Mouse (Mus musculus) kidney, postnatal 0 days (tissue): Measurements from ENCODE around the gene Itk. TPM values are rescaled to one million over a fixed set of nuclear protein-coding genes. Genes with fewer than 3 reads are reported as not detected.

Source experiments
- ATAC-seq: fragments of 200-750 bp; cut with Nextera tagmentation; replicated peaks from 2 replicates; pipeline ENCODE4 v1.8.0; 2017; ENCODE audit warnings: low read depth, moderate number of reproducible peaks, moderate TSS enrichment, moderate library complexity; ENCODE audit not compliant: low FRiP score
- DNase-seq: peaks from one replicate; pipeline ENCODE4 v3.0.0-alpha.2; 2016; ENCODE audit warnings: low spot score
- H3K27ac ChIP-seq: fragments of 300-500 bp; sonication (generic); 2 replicates; pipeline ENCODE4 v1.5.1; 2014; ENCODE audit warnings: mild to moderate bottlenecking
- H3K27me3 ChIP-seq: fragments of 300-500 bp; sonication (generic); 2 replicates; pipeline ENCODE4 v1.6.1; 2014; ENCODE audit warnings: low read length, mixed read lengths; ENCODE audit not compliant: insufficient read depth
- H3K36me3 ChIP-seq: fragments of 300-500 bp; sonication (generic); 2 replicates; pipeline ENCODE4 v1.6.1; 2014; ENCODE audit warnings: low read length, mixed read lengths; ENCODE audit not compliant: insufficient read depth
- H3K4me1 ChIP-seq: fragments of 300-500 bp; sonication (generic); replicated peaks from 2 replicates; pipeline ENCODE4 v1.6.1; 2014; ENCODE audit warnings: antibody characterized with exemption, low read length, mixed read lengths; ENCODE audit not compliant: insufficient read depth
- H3K4me2 ChIP-seq: fragments of 300-500 bp; sonication (generic); 2 replicates; pipeline ENCODE4 v1.6.1; 2014; ENCODE audit warnings: mild to moderate bottlenecking, low read length, moderate library complexity, mixed read lengths
- H3K4me3 ChIP-seq: fragments of 300-500 bp; sonication (generic); replicated peaks from 2 replicates; pipeline ENCODE4 v1.5.1; 2014; ENCODE audit warnings: low read depth, low read length
- H3K9ac ChIP-seq: fragments of 300-500 bp; sonication (generic); 2 replicates; pipeline ENCODE4 v1.6.1; 2014; ENCODE audit warnings: low read depth, low read length
- H3K9me3 ChIP-seq: fragments of 300-500 bp; sonication (generic); replicated peaks from 2 replicates; pipeline ENCODE4 v1.6.1; 2016; ENCODE audit warnings: low read length, inconsistent platforms, mixed read lengths
- CTCF ChIP-seq: IDR thresholded peaks from 2 replicates; pipeline ENCODE4 v1.5.1; 2016; ENCODE audit warnings: antibody characterized with exemption, low read depth, mild to moderate bottlenecking, moderate library complexity
- WGBS: fragments of 180-500 bp; shearing (Covaris S2); extraction: QIAGEN DNeasy Blood & Tissue Kit; methylation state at CpG from one replicate; pipeline ENCODE4 v1.1.7; 2014; 5-methylcytosine and 5-hydroxymethylcytosine counted together
- polyA plus RNA-seq: library from polyadenylated mRNA; unstranded; fragments of >200 nt; fragmentation: Nextera tagmentation; extraction: Ambion mirVana; gene quantifications from 2 replicates; pipeline ENCODE4 v1.2.1, GENCODE M21; 2015

Itk gene
- polyA plus RNA-seq, 1 experiment from 2014 or later, result 0.05 TPM

DNA sequence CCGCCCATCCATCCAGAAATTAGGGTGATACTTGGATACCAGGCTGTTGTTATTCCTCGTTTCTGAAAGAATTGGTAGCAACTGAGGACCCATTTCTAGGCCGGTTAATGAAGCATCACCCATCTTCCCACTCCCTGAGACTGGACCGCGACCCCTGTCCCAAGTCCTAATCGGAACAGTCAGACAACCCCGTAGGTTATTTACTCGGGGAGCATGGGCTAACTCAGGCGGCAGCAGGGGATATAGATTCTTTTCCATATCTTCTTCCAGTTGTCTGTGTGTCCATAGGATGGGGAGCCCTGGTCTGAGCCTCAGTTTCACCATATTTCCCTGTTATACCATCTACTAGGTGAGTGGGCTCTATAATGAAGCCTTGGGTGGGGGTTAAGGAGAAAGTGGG lies 25.5 kb downstream of the Itk start:
- Histone ChIP-seq H3K9me3 (no peaks in the 10 kb centered on the region), H3K4me2 (no peak overlapping the region), H3K27me3 (no peaks in the 10 kb centered on the region), H3K4me1 (no peaks in the 10 kb centered on the region), H3K4me3 (no peak overlapping the region), H3K27ac (no peak overlapping the region), H3K9ac (no peak overlapping the region), H3K36me3 (no peaks in the 10 kb centered on the region)
- TF ChIP-seq CTCF, result no peak
- no peak for DNase-seq
- no peak for ATAC-seq
- WGBS, result 86% methylated on average over 9 of the region's 9 CpGs

GRCm38 (mm10) chr11:46362061-46363022 lies 27.0 kb downstream of the Itk start:
- no peak overlapping the region for H3K27ac ChIP-seq
- H3K4me3 ChIP-seq, result no peak overlapping the region
- no peaks in the 10 kb centered on the region for H3K36me3 ChIP-seq
- no peaks in the 10 kb centered on the region for H3K27me3 ChIP-seq
- DNase-seq (no peak), ATAC-seq (no peak)
- H3K9ac ChIP-seq, result no peak overlapping the region
- WGBS, result 65% methylated on average over 18 of the region's 18 CpGs
- no peaks in the 10 kb centered on the region for H3K9me3 ChIP-seq
- H3K4me1 ChIP-seq, result no peaks in the 10 kb centered on the region
- no peak overlapping the region for H3K4me2 ChIP-seq
- TF ChIP-seq CTCF, result no peak

GRCm38 (mm10) chr11:46360991-46361665 lies 28.2 kb downstream of the Itk start:
- 77% methylated on average over 2 of the region's 2 CpGs for WGBS
- Histone ChIP-seq H3K4me1 (no peaks in the 10 kb centered on the region), H3K4me3 (no peak overlapping the region), H3K36me3 (no peaks in the 10 kb centered on the region), H3K9ac (no peak overlapping the region), H3K9me3 (no peaks in the 10 kb centered on the region), H3K4me2 (no peak overlapping the region), H3K27ac (no peak overlapping the region), H3K27me3 (no peaks in the 10 kb centered on the region)
- DNase-seq (no peak), ATAC-seq (no peak)
- no peak for TF ChIP-seq CTCF

GRCm38 (mm10) chr11:46358369-46358768 lies 30.9 kb downstream of the Itk start:
- DNase-seq (no peak), ATAC-seq (no peak)
- H3K4me3 ChIP-seq, result no peak overlapping the region
- no peak overlapping the region for H3K9ac ChIP-seq
- no peaks in the 10 kb centered on the region for H3K36me3 ChIP-seq
- no peak overlapping the region for H3K27ac ChIP-seq
- no peak overlapping the region for H3K4me2 ChIP-seq
- TF ChIP-seq CTCF, result no peak
- WGBS, result 63% methylated on average over 1 of the region's 1 CpGs
- no peaks in the 10 kb centered on the region for H3K9me3 ChIP-seq
- no peaks in the 10 kb centered on the region for H3K27me3 ChIP-seq
- H3K4me1 ChIP-seq, result no peaks in the 10 kb centered on the region

DNA sequence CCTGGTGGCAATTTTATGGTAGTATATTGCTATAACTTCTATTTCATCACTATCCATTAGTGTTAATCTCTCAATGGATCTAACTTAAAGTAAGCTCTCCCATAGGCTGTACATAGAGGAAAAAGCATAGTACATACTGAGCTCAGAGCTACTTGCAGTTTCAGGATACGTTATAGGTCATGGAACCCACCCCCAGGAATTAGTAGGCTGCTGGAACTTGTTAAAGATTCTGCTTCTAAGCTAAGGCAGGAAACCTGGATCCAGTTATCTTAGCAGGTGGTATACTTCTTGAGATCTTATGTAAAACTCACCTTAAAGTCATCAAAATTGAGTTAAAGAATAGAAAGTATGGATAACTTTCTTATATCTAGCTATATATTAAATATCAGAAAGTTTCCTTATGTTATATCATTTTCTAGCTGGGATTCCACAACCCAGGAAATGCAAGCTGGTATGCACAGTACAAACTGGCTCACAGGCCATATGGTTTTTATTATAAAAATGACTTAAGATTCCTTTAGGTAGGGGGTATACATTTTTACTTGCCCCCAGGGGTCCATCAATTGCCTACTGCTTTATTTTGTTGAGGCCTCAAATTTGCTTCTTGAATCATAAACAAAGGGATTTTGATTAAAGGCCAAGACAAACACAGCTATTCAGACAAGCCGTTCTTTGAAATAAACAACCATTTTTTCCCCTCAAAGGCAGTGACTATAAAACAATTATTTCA lies 39.5 kb downstream of the Itk start:
- no peak overlapping the region for H3K27ac ChIP-seq
- no peak overlapping the region for H3K4me3 ChIP-seq
- H3K4me1 ChIP-seq, result 0 out of 2 replicates have a peak, but pooled peaks cover 4% of the 10 kb centered on the region
- no peak for TF ChIP-seq CTCF
- H3K9me3 ChIP-seq, result no peaks in the 10 kb centered on the region
- no peak overlapping the region for H3K9ac ChIP-seq
- H3K4me2 ChIP-seq, result no peak overlapping the region
- DNase-seq (peak; percentile 70), ATAC-seq (no peak)
- WGBS, result 57% methylated on average over 2 of the region's 2 CpGs
- no peaks in the 10 kb centered on the region for H3K27me3 ChIP-seq
- H3K36me3 ChIP-seq, result no peaks in the 10 kb centered on the region

DNA sequence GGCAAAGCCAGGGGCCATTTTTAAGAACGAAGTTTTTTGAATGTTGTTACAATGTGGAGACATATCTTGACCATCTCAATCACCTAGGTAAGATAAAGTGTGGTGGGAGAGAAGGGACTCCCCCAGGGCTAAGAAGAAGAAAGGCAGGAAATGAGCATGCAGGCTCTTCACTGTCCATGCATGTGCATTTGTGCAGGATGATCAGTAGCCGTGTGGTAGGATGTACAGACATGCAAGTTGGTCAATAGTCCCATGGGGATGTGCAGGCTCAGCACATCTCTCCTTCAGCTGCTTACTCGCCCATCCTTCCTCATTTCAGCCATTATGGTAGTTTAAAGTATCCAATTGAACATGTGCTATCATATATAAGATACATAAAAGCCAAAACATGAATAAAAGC lies 40.9 kb downstream of the Itk start:
- WGBS, result 82% methylated on average over 3 of the region's 3 CpGs
- Histone ChIP-seq H3K27ac (no peak overlapping the region), H3K4me1 (0 out of 2 replicates have a peak, but pooled peaks cover 4% of the 10 kb centered on the region)

More for the DNA sequence above, 40.9 kb downstream of the Itk start:
- no peaks in the 10 kb centered on the region for H3K9me3 ChIP-seq
- ATAC-seq (no peak), DNase-seq (no peak)
- no peak overlapping the region for H3K4me2 ChIP-seq
- H3K9ac ChIP-seq, result no peak overlapping the region
- H3K36me3 ChIP-seq, result no peaks in the 10 kb centered on the region
- no peak overlapping the region for H3K4me3 ChIP-seq
- TF ChIP-seq CTCF, result no peak
- H3K27me3 ChIP-seq, result no peaks in the 10 kb centered on the region
